Mouse (Mus musculus) limb, embryonic 14.5 days (tissue): ENCODE results near the gene Tnrc6b. TPM values are rescaled to one million over a fixed set of nuclear protein-coding genes. Genes with fewer than 3 reads are reported as not detected.

ENCODE experiments used
- ATAC-seq: fragments of 200-750 bp; cut with Nextera tagmentation; 2 replicates; pipeline ENCODE4 v1.8.0; 2017; ENCODE audit warnings: low read depth, moderate number of reproducible peaks, moderate TSS enrichment; ENCODE audit not compliant: low FRiP score
- DNase-seq: peaks from one replicate; pipeline ENCODE4 v3.0.0-alpha.2; 2015; ENCODE audit warnings: low spot score
- H3K27ac ChIP-seq: fragments of 300-500 bp; sonication (generic); replicated peaks from 2 replicates; pipeline ENCODE4 v1.5.1; 2014; ENCODE audit warnings: low read depth, mild to moderate bottlenecking, low read length, moderate library complexity, mixed read lengths
- H3K27me3 ChIP-seq: fragments of 300-500 bp; sonication (generic); 2 replicates; pipeline ENCODE4 v1.6.1; 2014; ENCODE audit warnings: low read length, mixed read lengths; ENCODE audit not compliant: control insufficient read depth, insufficient read depth
- H3K36me3 ChIP-seq: fragments of 300-500 bp; sonication (generic); 2 replicates; pipeline ENCODE4 v1.6.1; 2014; ENCODE audit warnings: mild to moderate bottlenecking, low read length, moderate library complexity, mixed read lengths; ENCODE audit not compliant: control insufficient read depth, insufficient read depth
- H3K4me1 ChIP-seq: fragments of 300-500 bp; sonication (generic); 2 replicates; pipeline ENCODE4 v1.6.1; 2014; ENCODE audit warnings: antibody characterized with exemption, low read length, mixed read lengths; ENCODE audit not compliant: control insufficient read depth, insufficient read depth
- H3K4me2 ChIP-seq: fragments of 300-500 bp; sonication (generic); replicated peaks from 2 replicates; pipeline ENCODE4 v1.6.1; 2014; ENCODE audit warnings: low read depth, mild to moderate bottlenecking, low read length, moderate library complexity; ENCODE audit not compliant: severe bottlenecking
- H3K4me3 ChIP-seq: fragments of 300-500 bp; sonication (generic); replicated peaks from 2 replicates; pipeline ENCODE4 v1.5.1; 2014; ENCODE audit warnings: low read length
- H3K9ac ChIP-seq: fragments of 300-500 bp; sonication (generic); 2 replicates; pipeline ENCODE4 v1.6.1; 2014; ENCODE audit warnings: mild to moderate bottlenecking, low read depth, low read length, moderate library complexity; ENCODE audit not compliant: severe bottlenecking
- H3K9me3 ChIP-seq: fragments of 300-500 bp; sonication (generic); 2 replicates; pipeline ENCODE4 v1.6.1; 2016; ENCODE audit warnings: low read length; ENCODE audit not compliant: control insufficient read depth
- POLR2A ChIP-seq: fragments of 200-500 bp; IDR thresholded peaks from 2 replicates; pipeline ENCODE4 v1.8.0; 2012; ENCODE audit warnings: inconsistent platforms, mild to moderate bottlenecking, moderate library complexity, borderline replicate concordance; ENCODE audit not compliant: insufficient read depth, insufficient read length; ENCODE audit errors: extremely low read depth
- WGBS: fragments of 180-500 bp; shearing (Covaris S2); extraction: QIAGEN DNeasy Blood & Tissue Kit; methylation state at CpG from one replicate; pipeline ENCODE4 v1.1.7; 2014; 5-methylcytosine and 5-hydroxymethylcytosine counted together
- polyA plus RNA-seq, 2 experiments: library from polyadenylated mRNA; depleted of rRNA in 1 of 2; stranded (reverse) in 1 of 2; unstranded in 1 of 2; fragments of >200 nt; fragmentation: Nextera tagmentation in 1 of 2; extraction: Ambion mirVana in 1 of 2; gene quantifications; 2 replicates each; pipeline versions ENCODE4 v1.2.1 to v1.2.3; 2012 to 2014

The Tnrc6b gene
- polyA plus RNA-seq, 2 experiments: 12.5 to 15.8 TPM

DNA sequence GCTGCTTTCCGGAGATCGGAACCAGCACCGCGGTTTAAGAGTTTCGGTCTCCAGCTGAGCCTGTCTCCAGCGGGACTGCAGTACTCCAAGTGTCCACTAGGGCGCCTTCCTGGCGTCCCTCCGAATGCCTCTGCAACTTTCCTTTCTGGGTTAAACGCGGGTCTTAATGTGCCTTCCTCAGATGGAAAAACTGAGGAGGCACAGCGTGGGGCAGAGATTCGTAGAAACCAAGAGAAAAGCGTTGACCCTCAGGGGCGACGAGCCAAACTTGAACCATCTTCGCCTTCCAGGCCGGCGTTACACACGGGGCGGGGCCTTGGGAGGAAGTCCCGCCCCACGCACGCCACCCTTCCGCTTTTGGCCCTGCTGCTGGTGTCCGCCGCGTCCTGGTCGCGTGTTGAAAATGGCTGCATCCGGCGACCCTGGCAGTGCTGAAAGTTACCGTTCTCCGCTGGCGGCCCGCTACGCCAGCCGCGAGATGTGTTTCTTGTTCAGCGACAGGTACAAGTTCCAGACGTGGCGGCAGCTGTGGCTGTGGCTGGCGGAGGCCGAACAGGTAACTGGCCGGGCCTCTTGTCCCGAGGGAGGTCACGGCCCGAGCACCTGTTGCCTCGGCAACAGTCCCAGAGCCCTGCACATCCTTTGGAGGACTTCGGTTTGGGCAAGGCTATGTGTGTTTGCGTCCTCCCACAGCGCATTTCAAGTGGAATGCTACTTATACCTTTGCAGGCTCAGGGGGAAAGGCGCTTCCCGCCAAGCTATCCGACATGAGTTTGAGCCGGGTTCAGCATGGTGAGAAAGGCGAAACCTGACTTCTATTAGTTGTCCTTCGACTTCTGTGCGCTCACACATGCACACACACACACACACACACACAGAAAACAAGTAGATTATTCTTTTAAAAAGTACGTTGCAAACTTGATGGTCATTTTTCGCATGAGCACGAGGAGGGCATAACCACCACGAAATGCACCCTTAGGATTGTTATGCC is 237.3 kb downstream of the Tnrc6b start, which contains the start of gene Adsl:
TSS of gene Adsl (plus strand) at position 346 of the 991 bp plus-strand sequence.
- DNase-seq (peak; percentile 89), ATAC-seq (peak; percentile 96)
- H3K4me1 ChIP-seq: peaks cover 6% of the 10 kb centered on the region
- H3K9me3 ChIP-seq: no peaks in the 10 kb centered on the region
- H3K4me3 ChIP-seq: peak within 1 kb of the TSS; percentile 68
- H3K4me2 ChIP-seq: peak within 1 kb of the TSS; percentile 60
- WGBS: 1% methylated on average over 63 of the region's 63 CpGs
- no peaks in the 10 kb centered on the region for H3K27me3 ChIP-seq
- H3K27ac ChIP-seq: peak within 1 kb of the TSS; percentile 78
- H3K36me3 ChIP-seq: peaks cover 15% of the 10 kb centered on the region
- H3K9ac ChIP-seq: peak within 1 kb of the TSS; percentile 56
- 0 out of 2 replicates have a peak, but pooled peaks have one; percentile 20 for TF ChIP-seq POLR2A

DNA sequence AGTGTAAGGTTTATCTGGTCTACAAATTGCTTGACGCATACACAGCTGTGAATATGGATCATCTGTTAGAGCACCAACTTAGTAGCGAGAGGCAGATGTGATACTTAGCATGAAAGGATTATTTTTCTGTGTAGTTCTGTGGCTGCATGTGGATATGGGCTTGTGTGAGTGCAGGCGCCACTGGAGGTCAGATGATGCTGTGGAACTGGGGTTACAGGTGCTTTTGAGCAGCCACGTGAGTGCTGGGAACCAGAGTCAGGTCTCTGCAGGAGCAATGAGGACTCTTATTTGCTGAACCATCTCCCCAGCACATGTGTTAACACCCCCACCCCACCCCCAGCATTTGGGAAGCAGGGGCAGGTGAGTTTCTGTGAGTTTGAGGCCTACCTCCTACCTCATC is 238.3 kb downstream of the Tnrc6b start:
- Histone ChIP-seq H3K4me1 (peaks cover 6% of the 10 kb centered on the region), H3K4me2 (peak overlapping the region; percentile 60), H3K27ac (no peak overlapping the region), H3K4me3 (peak overlapping the region; percentile 68), H3K27me3 (no peaks in the 10 kb centered on the region), H3K9me3 (no peaks in the 10 kb centered on the region), H3K9ac (peak overlapping the region; percentile 56), H3K36me3 (peaks cover 25% of the 10 kb centered on the region)
- ATAC-seq (no peak), DNase-seq (no peak)
- TF ChIP-seq POLR2A: no peak
- WGBS: 52% methylated on average over 4 of the region's 4 CpGs

DNA sequence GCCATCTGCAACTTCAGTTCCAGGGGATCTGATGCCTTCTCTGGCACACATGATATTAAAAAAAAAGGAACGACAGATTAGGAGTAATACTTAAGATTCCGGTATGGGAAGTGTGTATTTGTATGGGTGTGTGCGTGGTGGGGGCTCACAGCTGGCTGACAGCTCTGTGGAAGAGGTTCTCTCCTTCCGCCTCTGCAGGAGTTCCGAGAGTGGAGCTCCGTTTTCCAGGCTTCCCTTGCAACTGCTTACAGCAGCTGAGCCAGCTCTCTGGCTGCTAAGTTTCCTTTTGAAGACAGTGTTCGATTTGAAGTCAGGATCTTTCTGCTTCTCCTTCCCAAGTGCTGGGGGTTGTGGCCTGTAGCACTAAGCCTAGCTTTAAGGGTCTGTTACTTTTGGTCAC is 238.9 kb downstream of the Tnrc6b start:
- no peaks in the 10 kb centered on the region for H3K27me3 ChIP-seq
- ATAC-seq (no peak), DNase-seq (no peak)
- no peak overlapping the region for H3K27ac ChIP-seq
- no peak overlapping the region for H3K9ac ChIP-seq
- no peaks in the 10 kb centered on the region for H3K9me3 ChIP-seq
- H3K36me3 ChIP-seq: peaks cover 31% of the 10 kb centered on the region
- peaks cover 6% of the 10 kb centered on the region for H3K4me1 ChIP-seq
- H3K4me2 ChIP-seq: no peak overlapping the region
- WGBS: 91% methylated on average over 7 of the region's 7 CpGs
- 0 out of 2 replicates have a peak overlapping the region, but pooled peaks have one; percentile 68 for H3K4me3 ChIP-seq
- no peak for TF ChIP-seq POLR2A

DNA sequence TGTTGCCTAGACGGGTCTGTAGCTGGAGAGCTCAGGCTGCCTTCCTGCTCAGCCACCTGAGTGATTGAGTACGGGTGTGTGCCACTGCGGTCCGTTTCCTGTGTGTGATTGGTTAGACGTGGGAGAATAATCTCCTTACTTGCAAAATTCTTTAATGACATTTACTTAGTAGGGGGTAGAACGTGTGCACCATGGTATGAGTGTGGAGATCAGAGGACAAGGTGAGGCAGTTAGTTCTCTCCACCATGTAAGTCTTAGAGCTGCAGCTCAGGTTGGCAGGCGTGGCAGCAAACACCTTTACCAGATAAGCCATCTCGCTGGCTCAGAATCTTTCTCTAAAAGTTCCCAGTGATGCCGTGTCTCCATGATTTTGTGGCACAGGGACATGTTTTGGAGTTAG is 242.9 kb downstream of the Tnrc6b start:
- H3K27ac ChIP-seq: no peak overlapping the region
- H3K27me3 ChIP-seq: no peaks in the 10 kb centered on the region
- 88% methylated on average over 9 of the region's 9 CpGs for WGBS
- ATAC-seq (no peak), DNase-seq (no peak)
- peaks cover 61% of the 10 kb centered on the region for H3K36me3 ChIP-seq
- no peak overlapping the region for H3K4me3 ChIP-seq
- H3K9me3 ChIP-seq: no peaks in the 10 kb centered on the region
- no peak for TF ChIP-seq POLR2A
- H3K4me1 ChIP-seq: peaks cover 6% of the 10 kb centered on the region
- no peak overlapping the region for H3K4me2 ChIP-seq
- H3K9ac ChIP-seq: no peak overlapping the region

DNA sequence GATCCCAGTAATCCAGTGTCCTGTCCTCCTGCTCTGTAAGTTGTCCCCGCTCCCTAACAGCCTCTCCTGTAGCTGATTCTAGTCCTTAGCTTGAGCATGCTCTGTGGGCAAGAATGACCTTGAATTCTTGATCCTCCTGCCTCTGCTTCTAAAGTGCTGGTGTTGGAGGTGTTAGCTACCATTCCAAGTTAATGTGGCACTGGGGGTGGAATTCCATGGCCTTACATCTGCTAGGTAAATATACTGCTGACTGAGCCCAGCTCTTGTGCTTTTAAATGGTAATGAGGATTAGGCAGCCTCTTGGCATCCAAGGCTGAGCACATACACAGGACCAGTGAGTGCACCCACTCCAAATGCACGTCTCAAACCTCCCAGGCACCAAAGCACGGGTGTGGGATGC is 243.7 kb downstream of the Tnrc6b start:
- ATAC-seq (no peak), DNase-seq (no peak)
- H3K9ac ChIP-seq: no peak overlapping the region
- no peaks in the 10 kb centered on the region for H3K27me3 ChIP-seq
- no peak overlapping the region for H3K4me2 ChIP-seq
- peaks cover 70% of the 10 kb centered on the region for H3K36me3 ChIP-seq
- H3K27ac ChIP-seq: no peak overlapping the region
- TF ChIP-seq POLR2A: no peak
- H3K4me1 ChIP-seq: no peaks in the 10 kb centered on the region
- H3K4me3 ChIP-seq: no peak overlapping the region
- H3K9me3 ChIP-seq: no peaks in the 10 kb centered on the region
- WGBS: 89% methylated on average over 3 of the region's 3 CpGs
